Comparison of ENCODE assay signal across 16 mouse cellular contexts in genomic region chr7:141064175-141064574, GRCm38 (mm10). TPM values are rescaled to one million over a fixed set of nuclear protein-coding genes. Genes with fewer than 3 reads are reported as not detected.
DNase-seq lines count a peak whose midpoint lies in the region; ATAC-seq and TF ChIP-seq lines count a peak whose summit lies in the region.
"Had no signal": no experiment of that assay in that cellular context is flagged by ENCODE, and none has a peak within 500 bp of the region (broad histone marks: within the 10 kb centered on the region; RNA-seq: fewer than 3 reads in every experiment).

No protein-coding gene starts in this region.

- no peak overlapping the region for H3K9ac ChIP-seq in liver, postnatal 0 days (replicated peaks)
- H3K9ac ChIP-seq: embryonic facial prominence, embryonic 13.5 days; lung, embryonic 15.5 days had no signal

- TF ChIP-seq EP300 in liver, postnatal 0 days (IDR thresholded peaks at IDR 0.05; ENCODE audit: low read depth): no peak

- H3K4me3 ChIP-seq in liver, postnatal 0 days (ENCODE audit: low read depth, low read length): no peak overlapping the region
- no peak overlapping the region for H3K4me3 ChIP-seq in midbrain, embryonic 10.5 days
- H3K4me3 ChIP-seq: embryonic facial prominence, embryonic 13.5 days; left cerebral cortex, adult 2 months; lung, embryonic 15.5 days; myocyte had no signal

- peak; percentile 69 for ATAC-seq in CD4-positive, CD25-positive, alpha-beta regulatory T cell, adult 4 months
- ATAC-seq in inflammation-experienced regulatory T-cells, adult 6 months: peak; percentile 60
- peak; percentile 60 for ATAC-seq in liver, postnatal 0 days

- TF ChIP-seq CTCF in liver, postnatal 0 days (IDR thresholded peaks at IDR 0.05; ENCODE audit: low read depth): no peak

- no peak overlapping the region for H3K4me2 ChIP-seq in liver, postnatal 0 days (ENCODE audit: low read depth, low read length)
- H3K4me2 ChIP-seq: embryonic facial prominence, embryonic 13.5 days; lung, embryonic 15.5 days had no signal

- H3K27me3 ChIP-seq in liver, postnatal 0 days (ENCODE audit: insufficient read depth, low read length): peaks cover 38% of the 10 kb centered on the region
- peaks cover 21% of the 10 kb centered on the region; the same call in 1 of the 2 replicates for H3K27me3 ChIP-seq in midbrain, embryonic 10.5 days (ENCODE audit: low read depth, poor library complexity, severe bottlenecking)
- H3K27me3 ChIP-seq: embryonic facial prominence, embryonic 13.5 days had no signal

- no peak overlapping the region for H3K27ac ChIP-seq in liver, postnatal 0 days (ENCODE audit: low read depth)
- H3K27ac ChIP-seq in midbrain, embryonic 10.5 days (replicated peaks): no peak overlapping the region
- H3K27ac ChIP-seq: embryonic facial prominence, embryonic 13.5 days; kidney, postnatal 0 days; left cerebral cortex, adult 2 months; lung, embryonic 15.5 days had no signal

- DNase-seq in CD4-positive helper T cell, adult 2 months (ENCODE audit: low read depth, low spot score): peak; percentile 63
- peak; percentile 54 for DNase-seq in liver, postnatal 0 days
- no peak for DNase-seq in frontal cortex, postnatal 36 days (ENCODE audit: low spot score in 2 of 2)
- no peak for DNase-seq in midbrain, embryonic 10.5 days (ENCODE audit: low spot score)
- DNase-seq in adrenal gland, adult 18-20 months (ENCODE audit: low spot score in 2 of 2): no peak
- DNase-seq: cerebellum, adult 11-12 months; heart, adult 18-20 months had no signal

- H3K4me1 ChIP-seq in liver, postnatal 0 days (ENCODE audit: insufficient read depth): peaks cover 24% of the 10 kb centered on the region
- H3K4me1 ChIP-seq in midbrain, embryonic 10.5 days: peaks cover 38% of the 10 kb centered on the region

- no peaks in the 10 kb centered on the region for H3K36me3 ChIP-seq in liver, postnatal 0 days (replicated peaks; ENCODE audit: insufficient read depth, low read length)
- peaks cover 66% of the 10 kb centered on the region for H3K36me3 ChIP-seq in midbrain, embryonic 10.5 days

- no peaks in the 10 kb centered on the region for H3K9me3 ChIP-seq in liver, postnatal 0 days (ENCODE audit: low read length)
- no peaks in the 10 kb centered on the region for H3K9me3 ChIP-seq in midbrain, embryonic 10.5 days (replicated peaks)
- H3K9me3 ChIP-seq: embryonic facial prominence, embryonic 13.5 days; lung, embryonic 15.5 days had no signal

- WGBS in liver, postnatal 0 days (ENCODE audit: insufficient replicate concordance): 20% methylated on average over 7 of the region's 7 CpGs
- WGBS in midbrain, embryonic 10.5 days: 88% methylated on average over 7 of the region's 7 CpGs

RNA-seq across cellular contexts. Expression of gene B4galnt4, which starts 3.3 kb away (rescaled TPM):
- polyA plus RNA-seq in CD4-positive, CD25-positive, alpha-beta regulatory T cell, adult 4 months (2017; shearing (Covaris generic)): 1 to 10 TPM; 6.6 to 7.8 TPM
- 10 to 100 TPM; 11.1 to 13.1 (median 12.5) TPM for polyA plus RNA-seq in inflammation-experienced regulatory T-cells, adult 6 months (2017; shearing (Covaris generic))
- polyA plus RNA-seq in liver, postnatal 0 days (2015; fragmentation: Nextera tagmentation; extraction: Ambion mirVana): 0.15 and 0.34 TPM in 2 replicates
- polyA plus RNA-seq in midbrain, embryonic 10.5 days (2016; fragmentation: Nextera tagmentation; extraction: Ambion mirVana): 26.8 and 29.4 TPM in 2 replicates
- 1 to 10 TPM; 1.3 to 2.7 TPM for total RNA-seq in adrenal gland, adult 18-20 months (2021)
- total RNA-seq: heart, adult 18-20 months had no signal

RNA-seq across cellular contexts. Expression of gene Pkp3, which starts 13.8 kb away (rescaled TPM):
- polyA plus RNA-seq in CD4-positive, CD25-positive, alpha-beta regulatory T cell, adult 4 months (2017; shearing (Covaris generic)): 100 to 1,000 TPM; 293 to 427 TPM
- 100 to 1,000 TPM; 413 to 487 (median 426) TPM for polyA plus RNA-seq in inflammation-experienced regulatory T-cells, adult 6 months (2017; shearing (Covaris generic))
- polyA plus RNA-seq in liver, postnatal 0 days (2015; fragmentation: Nextera tagmentation; extraction: Ambion mirVana): 1.4 and 1.5 TPM in 2 replicates
- polyA plus RNA-seq in midbrain, embryonic 10.5 days (2016; fragmentation: Nextera tagmentation; extraction: Ambion mirVana): 1.8 and 2.0 TPM in 2 replicates
- 1 to 10 TPM; 1.8 to 3.3 TPM for total RNA-seq in adrenal gland, adult 18-20 months (2021)
- total RNA-seq: left cerebral cortex, adult 2 months had no signal

RNA-seq across cellular contexts. Expression of gene Gm17387, which starts 35.2 kb away (rescaled TPM):
- not detected for polyA plus RNA-seq in CD4-positive, CD25-positive, alpha-beta regulatory T cell, adult 4 months (2017; shearing (Covaris generic))
- not detected for polyA plus RNA-seq in inflammation-experienced regulatory T-cells, adult 6 months (2017; shearing (Covaris generic))
- not detected in 2 replicates for polyA plus RNA-seq in liver, postnatal 0 days (2015; fragmentation: Nextera tagmentation; extraction: Ambion mirVana)
- not detected in 2 replicates for polyA plus RNA-seq in midbrain, embryonic 10.5 days (2016; fragmentation: Nextera tagmentation; extraction: Ambion mirVana)
- total RNA-seq in adrenal gland, adult 18-20 months (2021): not detected
- total RNA-seq: adrenal gland, postnatal 4 days; heart, adult 18-20 months; left cerebral cortex, adult 2 months had no signal
- polyA plus RNA-seq: embryonic facial prominence, embryonic 13.5 days; hindbrain, embryonic 11.5 days; kidney, postnatal 0 days; lung, embryonic 15.5 days; myocyte had no signal

RNA-seq across cellular contexts. Expression of gene Sigirr, which starts 36.2 kb away (rescaled TPM):
- 100 to 1,000 TPM; 202 to 308 TPM for polyA plus RNA-seq in CD4-positive, CD25-positive, alpha-beta regulatory T cell, adult 4 months (2017; shearing (Covaris generic))
- polyA plus RNA-seq in inflammation-experienced regulatory T-cells, adult 6 months (2017; shearing (Covaris generic)): 100 to 1,000 TPM; 149 to 208 (median 206) TPM
- polyA plus RNA-seq in liver, postnatal 0 days (2015; fragmentation: Nextera tagmentation; extraction: Ambion mirVana): 18.0 and 20.1 TPM in 2 replicates
- 2.3 and 2.5 TPM in 2 replicates for polyA plus RNA-seq in midbrain, embryonic 10.5 days (2016; fragmentation: Nextera tagmentation; extraction: Ambion mirVana)
- total RNA-seq in adrenal gland, adult 18-20 months (2021): 1 to 10 TPM; 2.0 to 2.7 TPM

RNA-seq across cellular contexts. Expression of gene Ifitm6, which starts 46.5 kb away (rescaled TPM):
- not detected for polyA plus RNA-seq in CD4-positive, CD25-positive, alpha-beta regulatory T cell, adult 4 months (2017; shearing (Covaris generic))
- polyA plus RNA-seq in inflammation-experienced regulatory T-cells, adult 6 months (2017; shearing (Covaris generic)): under 1 TPM in 1 of 3 experiments, not detected in 2; 0.94 TPM
- 53.6 and 54.4 TPM in 2 replicates for polyA plus RNA-seq in liver, postnatal 0 days (2015; fragmentation: Nextera tagmentation; extraction: Ambion mirVana)
- 0.21 TPM in 1 of 2 replicates, not detected in the other for polyA plus RNA-seq in midbrain, embryonic 10.5 days (2016; fragmentation: Nextera tagmentation; extraction: Ambion mirVana)
- under 1 TPM; 0.64 to 0.66 TPM for total RNA-seq in adrenal gland, adult 18-20 months (2021)
- total RNA-seq: heart, adult 18-20 months had no signal
- polyA plus RNA-seq: hindbrain, embryonic 11.5 days had no signal

Comparison
In these comparisons a context has a peak if more than half of its experiments do, and no peak if none do; other contexts are left out.
1. DNase-seq: peak in CD4-positive helper T cell, adult 2 months (single experiment) and liver, postnatal 0 days (single experiment); none in frontal cortex, postnatal 36 days (0 of 2), midbrain, embryonic 10.5 days (single experiment) and adrenal gland, adult 18-20 months (0 of 2).
2. RNA of gene Pkp3, which starts 13.8 kb away (polyA plus RNA-seq): 293 to 427 TPM in CD4-positive, CD25-positive, alpha-beta regulatory T cell, adult 4 months and 413 to 487 TPM in inflammation-experienced regulatory T-cells, adult 6 months; 1.8 to 2.0 TPM in midbrain, embryonic 10.5 days and 1.4 to 1.5 TPM in liver, postnatal 0 days; every median in the first group is over 10 times any median in the second.
3. Peak in every context shown above with its lines, with median percentiles within 50 percentile points of each other: ATAC-seq.